Mouse (Mus musculus): ENCODE results near the gene Hlcs. TPM values are rescaled to one million over a fixed set of nuclear protein-coding genes. Genes with fewer than 3 reads are reported as not detected.

Hlcs gene
- polyA plus RNA-seq, 1 experiment, result 12.6 TPM

DNA sequence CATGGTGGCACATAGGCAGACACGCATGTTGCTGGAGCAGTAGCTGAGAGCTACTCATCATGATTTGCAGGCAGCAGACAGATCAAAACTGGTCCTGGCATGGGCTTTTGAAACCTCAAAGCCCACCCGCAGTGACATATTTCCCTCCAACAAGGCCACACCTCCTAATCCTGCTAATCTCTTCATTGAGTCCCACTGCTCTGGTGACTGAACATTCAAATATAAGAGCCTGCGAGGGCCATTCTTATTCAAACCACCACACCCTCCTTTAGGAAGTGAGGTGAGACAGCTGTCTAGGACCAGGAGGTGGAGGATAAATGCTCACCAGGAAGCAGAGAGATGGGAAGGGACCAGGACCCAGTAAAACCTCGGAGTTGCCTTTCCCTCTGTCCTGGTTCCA, 143.2 kb downstream of the Hlcs start:
- peaks cover 11% of the 10 kb centered on the region for H3K4me1 ChIP-seq (ENCODE audit: control insufficient read depth, insufficient read depth, low read length)
- H3K27ac ChIP-seq (ENCODE audit: insufficient read depth, low read length), result no peak overlapping the region
- TF ChIP-seq EP300 (IDR thresholded peaks at IDR 0.05; ENCODE audit: insufficient read depth, low read depth, low read length) (no peak), POLR2A (IDR thresholded peaks at IDR 0.05; ENCODE audit: insufficient read depth, low read length) (no peak), CTCF (IDR thresholded peaks at IDR 0.05; ENCODE audit: low read depth, low read length) (no peak)
- H3K27me3 ChIP-seq (ENCODE audit: control insufficient read depth, insufficient read depth, low read length, poor library complexity, severe bottlenecking), result no peaks in the 10 kb centered on the region
- H3K4me3 ChIP-seq (ENCODE audit: low read depth, low read length), result no peak overlapping the region
- no peak overlapping the region for H3K9ac ChIP-seq (ENCODE audit: low read depth, poor library complexity, severe bottlenecking)
- H3K9me3 ChIP-seq (replicated peaks; ENCODE audit: control insufficient read depth, insufficient read depth, low read length, poor library complexity, severe bottlenecking), result no peaks in the 10 kb centered on the region
- no peaks in the 10 kb centered on the region for H3K36me3 ChIP-seq (ENCODE audit: control insufficient read depth, insufficient read depth, low read length, poor library complexity, severe bottlenecking)

- no peaks in the 10 kb centered on the region for H3K27me3 ChIP-seq (ENCODE audit: control insufficient read depth, insufficient read depth, low read length, poor library complexity, severe bottlenecking)
- no peak overlapping the region for H3K4me3 ChIP-seq (ENCODE audit: low read depth, low read length)
- no peak overlapping the region for H3K27ac ChIP-seq (ENCODE audit: insufficient read depth, low read length)
Measured at GRCm38 (mm10) chr16:94168655-94169545, 144.5 kb downstream of the Hlcs start.

DNA sequence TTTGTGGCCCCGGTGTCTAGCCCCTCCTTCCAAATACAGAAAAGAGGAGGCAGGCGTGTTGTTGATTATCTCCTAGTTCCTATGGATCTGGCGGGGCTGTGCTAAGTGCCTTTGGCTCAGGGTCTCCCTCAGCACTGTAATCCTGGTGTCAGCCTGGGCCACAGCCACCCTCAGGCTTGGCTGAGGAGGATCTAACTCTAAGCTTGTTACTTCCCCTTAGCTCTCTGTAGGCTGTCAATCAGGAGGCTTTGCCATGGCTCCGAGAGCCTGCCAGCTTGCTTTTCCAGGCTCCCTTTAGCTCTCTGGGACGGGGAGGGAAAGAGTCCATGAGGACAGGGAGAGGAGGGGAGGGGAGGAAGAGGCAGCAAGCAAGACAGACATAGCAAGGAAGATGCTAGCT, 148.4 kb downstream of the Hlcs start:
- TF ChIP-seq EP300 (IDR thresholded peaks at IDR 0.05; ENCODE audit: insufficient read depth, low read depth, low read length) (no peak), CTCF (IDR thresholded peaks at IDR 0.05; ENCODE audit: low read depth, low read length) (no peak), POLR2A (IDR thresholded peaks at IDR 0.05; ENCODE audit: insufficient read depth, low read length) (no peak)
- Histone ChIP-seq H3K27ac (ENCODE audit: insufficient read depth, low read length) (no peak overlapping the region), H3K27me3 (ENCODE audit: control insufficient read depth, insufficient read depth, low read length, poor library complexity, severe bottlenecking) (no peaks in the 10 kb centered on the region), H3K36me3 (ENCODE audit: control insufficient read depth, insufficient read depth, low read length, poor library complexity, severe bottlenecking) (no peaks in the 10 kb centered on the region), H3K4me3 (ENCODE audit: low read depth, low read length) (no peak overlapping the region), H3K4me1 (ENCODE audit: control insufficient read depth, insufficient read depth, low read length) (peaks cover 8% of the 10 kb centered on the region), H3K9ac (ENCODE audit: low read depth, poor library complexity, severe bottlenecking) (no peak overlapping the region), H3K9me3 (replicated peaks; ENCODE audit: control insufficient read depth, insufficient read depth, low read length, poor library complexity, severe bottlenecking) (no peaks in the 10 kb centered on the region)

More at GRCm38 (mm10) chr16:94168655-94169545, 144.5 kb downstream of the Hlcs start:
- Histone ChIP-seq H3K4me1 (ENCODE audit: control insufficient read depth, insufficient read depth, low read length) (peaks cover 11% of the 10 kb centered on the region), H3K36me3 (ENCODE audit: control insufficient read depth, insufficient read depth, low read length, poor library complexity, severe bottlenecking) (no peaks in the 10 kb centered on the region), H3K9me3 (replicated peaks; ENCODE audit: control insufficient read depth, insufficient read depth, low read length, poor library complexity, severe bottlenecking) (no peaks in the 10 kb centered on the region), H3K9ac (ENCODE audit: low read depth, poor library complexity, severe bottlenecking) (no peak overlapping the region)
- peak; percentile 44 for TF ChIP-seq CTCF (IDR thresholded peaks at IDR 0.05; ENCODE audit: low read depth, low read length)
- TF ChIP-seq POLR2A (IDR thresholded peaks at IDR 0.05; ENCODE audit: insufficient read depth, low read length), result no peak

GRCm38 (mm10) chr16:94164236-94164635, 149.1 kb downstream of the Hlcs start:
- no peak for TF ChIP-seq POLR2A (IDR thresholded peaks at IDR 0.05; ENCODE audit: insufficient read depth, low read length)
- no peak for TF ChIP-seq CTCF (IDR thresholded peaks at IDR 0.05; ENCODE audit: low read depth, low read length)
- no peak for TF ChIP-seq EP300 (IDR thresholded peaks at IDR 0.05; ENCODE audit: insufficient read depth, low read depth, low read length)
- H3K4me1 ChIP-seq (ENCODE audit: control insufficient read depth, insufficient read depth, low read length), result peaks cover 4% of the 10 kb centered on the region
- H3K9me3 ChIP-seq (replicated peaks; ENCODE audit: control insufficient read depth, insufficient read depth, low read length, poor library complexity, severe bottlenecking), result no peaks in the 10 kb centered on the region
- no peaks in the 10 kb centered on the region for H3K36me3 ChIP-seq (ENCODE audit: control insufficient read depth, insufficient read depth, low read length, poor library complexity, severe bottlenecking)
- H3K4me3 ChIP-seq (ENCODE audit: low read depth, low read length), result no peak overlapping the region
- no peaks in the 10 kb centered on the region for H3K27me3 ChIP-seq (ENCODE audit: control insufficient read depth, insufficient read depth, low read length, poor library complexity, severe bottlenecking)
- H3K9ac ChIP-seq (ENCODE audit: low read depth, poor library complexity, severe bottlenecking), result no peak overlapping the region
- no peak overlapping the region for H3K27ac ChIP-seq (ENCODE audit: insufficient read depth, low read length)

DNA sequence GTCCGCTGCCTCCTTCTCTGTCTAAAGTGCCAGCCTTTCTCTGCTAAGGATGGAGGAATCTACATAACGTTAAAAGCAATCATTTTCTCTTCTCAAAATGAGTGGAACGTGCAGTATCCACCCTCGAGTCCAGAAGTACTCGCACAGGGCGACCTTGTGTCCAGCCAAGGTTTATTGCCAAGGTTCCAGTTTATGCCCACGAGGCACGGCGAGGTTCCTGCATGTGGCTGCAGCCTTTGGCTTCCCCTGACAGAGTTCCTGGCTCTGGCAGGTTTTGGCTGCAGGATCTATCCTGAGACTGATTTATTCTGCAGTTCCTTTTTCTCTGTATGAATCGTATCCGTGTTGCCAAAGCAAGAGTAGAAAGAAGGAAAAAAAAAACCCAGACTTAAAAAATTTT, 150.3 kb downstream of the Hlcs start:
- TF ChIP-seq POLR2A (IDR thresholded peaks at IDR 0.05; ENCODE audit: insufficient read depth, low read length) (no peak), EP300 (IDR thresholded peaks at IDR 0.05; ENCODE audit: insufficient read depth, low read depth, low read length) (no peak), CTCF (IDR thresholded peaks at IDR 0.05; ENCODE audit: low read depth, low read length) (no peak)
- H3K36me3 ChIP-seq (ENCODE audit: control insufficient read depth, insufficient read depth, low read length, poor library complexity, severe bottlenecking), result no peaks in the 10 kb centered on the region
- H3K4me3 ChIP-seq (ENCODE audit: low read depth, low read length), result no peak overlapping the region
- H3K27ac ChIP-seq (ENCODE audit: insufficient read depth, low read length), result no peak overlapping the region
- no peaks in the 10 kb centered on the region for H3K27me3 ChIP-seq (ENCODE audit: control insufficient read depth, insufficient read depth, low read length, poor library complexity, severe bottlenecking)
- H3K9me3 ChIP-seq (replicated peaks; ENCODE audit: control insufficient read depth, insufficient read depth, low read length, poor library complexity, severe bottlenecking), result no peaks in the 10 kb centered on the region
- no peak overlapping the region for H3K9ac ChIP-seq (ENCODE audit: low read depth, poor library complexity, severe bottlenecking)
- peaks cover 2% of the 10 kb centered on the region for H3K4me1 ChIP-seq (ENCODE audit: control insufficient read depth, insufficient read depth, low read length)

DNA sequence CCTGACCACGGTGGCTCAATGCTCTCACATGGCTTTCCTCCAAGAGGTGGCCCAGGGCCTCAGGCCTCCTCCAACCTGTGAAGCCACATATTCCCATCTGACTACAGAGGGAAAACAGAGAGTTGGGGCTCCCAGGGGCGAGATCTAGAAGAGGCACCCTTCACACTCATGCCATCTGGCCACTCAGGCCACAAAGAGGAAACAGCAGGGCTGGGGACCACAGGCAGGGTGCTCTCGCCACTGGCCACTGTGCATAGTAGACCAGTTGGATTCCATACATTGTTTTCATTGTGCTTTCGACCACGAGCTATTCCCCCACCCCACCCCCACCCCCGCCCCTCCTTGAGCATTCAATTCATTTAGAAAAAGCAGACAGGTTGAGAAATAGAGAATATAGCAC, 151.4 kb downstream of the Hlcs start:
- peaks cover 2% of the 10 kb centered on the region for H3K4me1 ChIP-seq (ENCODE audit: control insufficient read depth, insufficient read depth, low read length)
- TF ChIP-seq EP300 (IDR thresholded peaks at IDR 0.05; ENCODE audit: insufficient read depth, low read depth, low read length) (peak; percentile 68; the same call in 1 of the 2 replicates), POLR2A (IDR thresholded peaks at IDR 0.05; ENCODE audit: insufficient read depth, low read length) (no peak)
- no peaks in the 10 kb centered on the region for H3K27me3 ChIP-seq (ENCODE audit: control insufficient read depth, insufficient read depth, low read length, poor library complexity, severe bottlenecking)
- no peak overlapping the region for H3K4me3 ChIP-seq (ENCODE audit: low read depth, low read length)
- no peak overlapping the region for H3K9ac ChIP-seq (ENCODE audit: low read depth, poor library complexity, severe bottlenecking)
- H3K36me3 ChIP-seq (ENCODE audit: control insufficient read depth, insufficient read depth, low read length, poor library complexity, severe bottlenecking), result no peaks in the 10 kb centered on the region
- no peaks in the 10 kb centered on the region for H3K9me3 ChIP-seq (replicated peaks; ENCODE audit: control insufficient read depth, insufficient read depth, low read length, poor library complexity, severe bottlenecking)
- no peak overlapping the region for H3K27ac ChIP-seq (ENCODE audit: insufficient read depth, low read length)

Data from ES-Bruce4 (cell line).